Mouse (Mus musculus) cerebral cortex, adult 2 months (tissue): Measurements from ENCODE around the gene Cdc7.

Experiments used
- WGBS: fragments of 180-500 bp; shearing (Covaris S2); methylation state at CpG from one replicate; pipeline ENCODE4 v1.1.7; 2018; 5-methylcytosine and 5-hydroxymethylcytosine counted together

Gene Cdc7

DNA sequence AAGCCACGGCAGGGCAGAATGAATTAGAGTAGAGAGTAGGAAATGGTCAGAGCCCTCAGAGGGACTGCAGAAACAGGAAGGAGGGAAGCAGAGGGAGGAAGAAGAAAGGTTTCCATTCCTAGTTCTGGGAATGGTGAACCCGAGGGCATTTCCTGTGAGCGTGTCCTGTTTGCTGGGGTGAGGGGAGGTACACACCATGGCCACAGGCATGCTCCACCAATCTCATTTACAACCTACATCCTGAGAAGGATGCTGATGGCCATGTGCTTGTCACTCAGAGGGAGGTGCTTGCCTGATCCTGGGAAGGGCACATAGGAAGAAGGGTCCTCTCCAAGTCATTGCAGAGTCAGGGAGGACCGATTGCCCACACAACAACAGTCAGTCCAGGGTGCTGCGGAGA lies 59.8 kb downstream of the Cdc7 start:
- WGBS, result 71% methylated on average over 5 of the region's 5 CpGs

DNA sequence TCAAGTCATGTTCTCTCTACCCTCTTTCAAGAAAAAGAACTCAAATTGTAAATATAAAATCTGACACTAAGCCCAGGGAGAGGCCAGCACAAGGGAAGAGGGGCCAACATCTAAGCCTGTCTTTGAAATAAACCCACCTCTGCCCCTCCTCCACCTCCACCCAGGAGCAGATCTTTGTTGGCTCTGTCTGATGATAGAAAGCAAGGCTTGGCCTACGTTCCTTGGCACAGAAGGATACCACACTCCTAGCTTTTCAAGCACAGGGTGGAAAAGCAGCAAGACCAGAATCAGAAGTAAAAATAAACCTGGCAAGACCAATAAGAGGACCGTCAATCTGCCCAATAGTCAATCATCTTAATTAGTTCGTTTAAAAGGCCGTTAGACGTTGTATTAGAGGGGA lies 61.2 kb downstream of the Cdc7 start:
- 69% methylated on average over 5 of the region's 5 CpGs for WGBS

DNA sequence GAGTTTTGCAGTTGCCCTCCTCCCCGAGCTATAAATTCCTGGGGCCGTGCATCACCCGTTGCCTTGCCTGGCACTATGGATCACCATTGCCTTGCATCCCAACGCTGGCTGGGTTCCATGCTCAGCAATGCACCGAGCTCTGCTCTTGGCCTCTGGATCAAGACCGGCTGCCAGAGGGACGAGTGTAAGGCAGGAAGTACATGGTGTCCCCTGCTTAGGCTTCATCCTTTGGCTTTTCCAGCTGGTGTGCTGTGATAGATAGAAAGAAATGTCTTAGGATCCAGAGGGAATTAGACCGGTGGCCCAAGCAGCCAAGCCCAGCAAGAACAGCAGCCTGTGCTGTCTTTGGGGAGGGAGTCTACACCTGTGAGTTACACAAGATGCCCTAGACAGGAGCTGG lies 61.7 kb downstream of the Cdc7 start:
- 61% methylated on average over 8 of the region's 8 CpGs for WGBS

DNA sequence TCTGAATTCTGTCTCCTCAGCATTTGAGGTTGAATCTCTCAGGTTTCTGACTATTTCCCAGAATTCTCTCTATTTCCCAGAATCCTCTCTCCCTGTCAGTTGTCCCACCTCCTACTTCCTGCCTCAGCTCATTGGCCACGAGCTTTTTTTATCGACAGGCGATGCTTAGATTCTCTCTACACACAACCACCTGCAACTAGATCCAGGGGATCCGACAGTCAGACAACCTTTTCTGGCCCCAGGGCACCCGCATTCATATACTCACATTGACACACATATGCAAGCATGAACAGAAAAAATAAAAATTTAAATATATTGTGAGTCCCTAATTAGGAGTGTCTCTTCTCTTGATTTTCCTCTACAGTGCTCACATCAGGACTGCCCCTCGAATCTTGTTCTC lies 63.5 kb downstream of the Cdc7 start:
- 92% methylated on average over 6 of the region's 6 CpGs for WGBS

DNA sequence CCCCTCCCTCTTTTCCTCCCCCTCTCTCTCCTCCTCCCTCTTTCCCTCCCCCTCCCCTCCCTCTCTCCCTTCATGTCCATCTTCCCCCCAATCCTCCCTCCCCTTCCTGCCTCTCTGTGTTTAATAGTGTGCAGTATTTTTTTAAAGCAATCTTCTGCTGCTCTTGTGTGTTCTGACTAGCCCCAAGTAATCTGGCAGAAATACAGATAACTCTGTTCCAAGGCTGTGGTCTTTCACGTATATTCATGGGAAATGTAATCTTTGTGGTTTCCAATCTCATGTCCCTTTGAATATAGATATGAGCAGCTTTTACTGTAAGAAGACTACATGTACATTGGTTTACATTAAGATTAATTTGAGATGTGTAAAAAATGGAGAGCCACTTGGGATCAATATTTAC lies 64.4 kb downstream of the Cdc7 start:
- 47% methylated on average over 1 of the region's 1 CpGs for WGBS

DNA sequence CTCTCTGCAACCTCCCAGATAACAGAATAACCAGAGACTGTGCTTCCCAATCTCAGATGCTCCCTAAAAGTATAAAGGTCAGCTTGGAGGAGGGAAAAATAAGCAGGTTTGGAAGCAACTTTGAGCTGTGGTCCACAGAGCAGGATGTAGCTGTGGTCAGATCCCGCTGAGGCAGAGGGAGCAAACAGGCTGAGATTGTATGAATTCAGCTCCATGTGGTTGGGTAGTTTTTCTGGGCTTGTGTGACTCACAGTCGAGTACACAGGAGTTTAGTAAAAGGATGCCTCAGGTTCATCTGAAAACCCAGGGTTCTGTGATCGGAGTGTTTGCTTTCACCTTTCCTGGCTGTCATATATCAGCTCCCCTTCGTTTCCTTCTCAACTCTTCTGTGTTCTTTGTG lies 65.7 kb downstream of the Cdc7 start:
- WGBS, result 73% methylated on average over 4 of the region's 4 CpGs

DNA sequence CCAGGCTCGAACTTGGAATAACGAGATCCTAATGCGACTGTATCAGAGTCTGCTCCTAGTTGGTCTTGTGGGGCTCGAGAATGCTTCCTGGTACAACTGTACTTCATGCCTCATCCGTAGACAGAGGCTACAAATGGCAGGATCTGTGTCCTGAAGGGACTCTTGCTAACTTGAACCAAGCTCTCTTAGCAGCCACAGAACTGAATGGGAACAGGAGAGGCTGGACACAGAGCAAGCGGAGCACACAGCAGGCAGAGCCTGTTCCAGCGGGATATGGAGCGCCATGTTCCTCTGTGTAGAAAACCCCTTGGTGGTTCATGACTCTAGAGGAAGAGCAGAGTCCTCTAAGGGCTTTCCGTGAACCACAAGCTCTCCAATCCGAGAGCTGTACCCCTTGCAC lies 66.7 kb downstream of the Cdc7 start:
- WGBS, result 97% methylated on average over 10 of the region's 10 CpGs
